Mouse (Mus musculus) CH12.LX (cell line): ENCODE data around the gene Pon1.

Experiments used
- CTCF ChIP-seq, 2 experiments: IDR thresholded peaks in 1 of 2; conservative IDR thresholded peaks in 1 of 2; 2 replicates each; pipeline ENCODE4 v1.5.1; 2011 to 2012; ENCODE audit warnings: low read depth in 2 of 2, low read length in 2 of 2, improper control_type of control experiment in 1 of 2, inconsistent platforms in 1 of 2, mild to moderate bottlenecking in 1 of 2, moderate library complexity in 1 of 2
- EP300 ChIP-seq: IDR thresholded peaks from 2 replicates; pipeline ENCODE4 v1.6.1; 2011; ENCODE audit warnings: low read length, improper control_type of control experiment
- SIN3A ChIP-seq: IDR thresholded peaks from 2 replicates; pipeline ENCODE4 v1.6.1; 2012; ENCODE audit warnings: low read length, improper control_type of control experiment, inconsistent platforms

GRCm38 (mm10) chr6:5188036-5188435 is 5.7 kb downstream of the Pon1 start:
- no peak for TF ChIP-seq CTCF (conservative IDR thresholded peaks at IDR 0.05 in 1 of 2, IDR thresholded peaks at IDR 0.05 in 1 of 2; ENCODE audit: low read depth in 2 of 2, low read length in 2 of 2)
- TF ChIP-seq EP300 = no peak
- no peak for TF ChIP-seq SIN3A
